Comparison of ENCODE assay signal across 10 mouse cellular contexts in genomic region chr13:60057761-60058274, GRCm38 (mm10).
DNase-seq lines count a peak whose midpoint lies in the region; ATAC-seq and TF ChIP-seq lines count a peak whose summit lies in the region.
"Had no signal": no experiment of that assay in that cellular context is flagged by ENCODE, and none has a peak within 500 bp of the region (broad histone marks: within the 10 kb centered on the region; RNA-seq: fewer than 3 reads in every experiment).

No protein-coding gene starts in this region.

- H3K4me1 ChIP-seq in kidney, embryonic 14.5 days (ENCODE audit: control insufficient read depth, insufficient read depth, low read length) = 0 out of 2 replicates have a peak, but pooled peaks cover 2% of the 10 kb centered on the region
- no peaks in the 10 kb centered on the region for H3K4me1 ChIP-seq in embryonic facial prominence, embryonic 11.5 days (ENCODE audit: control insufficient read depth, insufficient read depth, low read length)
- peaks cover 35% of the 10 kb centered on the region for H3K4me1 ChIP-seq in limb, embryonic 13.5 days
- H3K4me1 ChIP-seq in cerebellum, adult 2 months (ENCODE audit: control insufficient read depth, insufficient read depth, low read length) = no peaks in the 10 kb centered on the region

- 39% methylated on average over 13 of the region's 13 CpGs for WGBS in kidney, embryonic 14.5 days
- WGBS in embryonic facial prominence, embryonic 11.5 days = 20% methylated on average over 13 of the region's 13 CpGs
- WGBS in limb, embryonic 13.5 days = 12% methylated on average over 13 of the region's 13 CpGs
- 20% methylated on average over 13 of the region's 13 CpGs for WGBS in cerebellum, adult 2 months

- H3K9ac ChIP-seq in kidney, embryonic 14.5 days (ENCODE audit: low read depth, low read length) = no peak overlapping the region
- no peak overlapping the region for H3K9ac ChIP-seq in embryonic facial prominence, embryonic 11.5 days (replicated peaks; ENCODE audit: low read length)
- H3K9ac ChIP-seq in limb, embryonic 13.5 days = peak overlapping the region; percentile 35; the same call in 1 of the 2 replicates

- ATAC-seq in kidney, embryonic 14.5 days (ENCODE audit: low FRiP score, low TSS enrichment) = no peak
- ATAC-seq in embryonic facial prominence, embryonic 11.5 days (replicated peaks; ENCODE audit: insufficient number of reproducible peaks, low FRiP score, low TSS enrichment, low read depth) = no peak
- no peak; the same call in 1 of the 2 replicates for ATAC-seq in limb, embryonic 13.5 days (ENCODE audit: low FRiP score, low read depth)

- H3K9me3 ChIP-seq in kidney, embryonic 14.5 days (ENCODE audit: control insufficient read depth, low read length) = no peaks in the 10 kb centered on the region
- no peaks in the 10 kb centered on the region for H3K9me3 ChIP-seq in embryonic facial prominence, embryonic 11.5 days (replicated peaks; ENCODE audit: control insufficient read depth, low read length)
- no peaks in the 10 kb centered on the region for H3K9me3 ChIP-seq in limb, embryonic 13.5 days

- DNase-seq in kidney, adult 9 months = peak; percentile 25
- peak; percentile 25 for DNase-seq in adipocyte (ENCODE audit: low spot score)
- peak; percentile 79 for DNase-seq in embryonic facial prominence, embryonic 11.5 days (ENCODE audit: low spot score)
- no peak for DNase-seq in spleen, postnatal 10 days (ENCODE audit: low spot score in 2 of 2)
- DNase-seq in cerebellum, adult 2 months = no peak
- no peak for DNase-seq in spleen, postnatal 36 days (ENCODE audit: low spot score in 2 of 2)
- DNase-seq: cerebellum, adult 11-12 months had no signal

- no peak for TF ChIP-seq CTCF in cerebellum, adult 2 months (IDR thresholded peaks at IDR 0.05; ENCODE audit: borderline replicate concordance, insufficient read depth, low read depth, low read length)

- no peak overlapping the region for H3K4me2 ChIP-seq in kidney, embryonic 14.5 days (replicated peaks; ENCODE audit: low read depth, low read length)
- no peak overlapping the region for H3K4me2 ChIP-seq in embryonic facial prominence, embryonic 11.5 days (ENCODE audit: low read depth, low read length)
- H3K4me2 ChIP-seq in limb, embryonic 13.5 days (replicated peaks) = peak overlapping the region; percentile 21; the same call in 1 of the 2 replicates
- H3K4me2 ChIP-seq: liver, embryonic 11.5 days had no signal

- no peak overlapping the region for H3K4me3 ChIP-seq in kidney, embryonic 14.5 days (ENCODE audit: low read length)
- H3K4me3 ChIP-seq in embryonic facial prominence, embryonic 11.5 days (ENCODE audit: low read depth, low read length) = no peak overlapping the region
- no peak overlapping the region for H3K4me3 ChIP-seq in limb, embryonic 13.5 days
- no peak overlapping the region for H3K4me3 ChIP-seq in cerebellum, adult 2 months (replicated peaks; ENCODE audit: insufficient read depth, low read depth, low read length)

- H3K36me3 ChIP-seq in kidney, embryonic 14.5 days (ENCODE audit: control insufficient read depth, insufficient read depth, low read length) = no peaks in the 10 kb centered on the region
- no peaks in the 10 kb centered on the region for H3K36me3 ChIP-seq in embryonic facial prominence, embryonic 11.5 days (replicated peaks; ENCODE audit: control insufficient read depth, insufficient read depth, low read depth, low read length)
- no peaks in the 10 kb centered on the region for H3K36me3 ChIP-seq in limb, embryonic 13.5 days

- H3K27ac ChIP-seq in kidney, embryonic 14.5 days (ENCODE audit: low read depth, low read length) = no peak overlapping the region
- no peak overlapping the region for H3K27ac ChIP-seq in embryonic facial prominence, embryonic 11.5 days (replicated peaks; ENCODE audit: low read depth, low read length)
- H3K27ac ChIP-seq in limb, embryonic 13.5 days = peak overlapping the region; percentile 39
- no peak overlapping the region for H3K27ac ChIP-seq in cerebellum, adult 2 months (ENCODE audit: insufficient read depth, low read length)

- no peaks in the 10 kb centered on the region for H3K27me3 ChIP-seq in kidney, embryonic 14.5 days (ENCODE audit: control insufficient read depth, insufficient read depth, low read length)
- H3K27me3 ChIP-seq in embryonic facial prominence, embryonic 11.5 days (ENCODE audit: control insufficient read depth, insufficient read depth, low read length) = no peaks in the 10 kb centered on the region
- H3K27me3 ChIP-seq in limb, embryonic 13.5 days = no peaks in the 10 kb centered on the region
- no peaks in the 10 kb centered on the region for H3K27me3 ChIP-seq in cerebellum, adult 2 months (ENCODE audit: control insufficient read depth, insufficient read depth, low read length)

- no peak for TF ChIP-seq POLR2A in cerebellum, adult 2 months (IDR thresholded peaks at IDR 0.05; ENCODE audit: borderline replicate concordance, insufficient read depth, low read length)

Comparison
In these comparisons a context has a peak if more than half of its experiments do, and no peak if none do; other contexts are left out.
1. DNase-seq: peak in kidney, adult 9 months (single experiment), adipocyte (single experiment) and embryonic facial prominence, embryonic 11.5 days (single experiment); none in spleen, postnatal 10 days (0 of 2), cerebellum, adult 2 months (0 of 2) and spleen, postnatal 36 days (0 of 2).